Mouse (Mus musculus): ENCODE measurements around the gene Xylb.

- TF ChIP-seq POLR2A (IDR thresholded peaks at IDR 0.05; ENCODE audit: borderline replicate concordance, low read depth, low read length), result no peak
- TF ChIP-seq CTCF (IDR thresholded peaks at IDR 0.05; ENCODE audit: low read depth, low read length), result no peak
Measured at GRCm38 (mm10) chr9:119328488-119328887, 28.7 kb upstream of the Xylb start.

Measured in bone marrow macrophage, adult 2 months (primary cell).